Mouse (Mus musculus) left cerebral cortex, postnatal 36 days (tissue): ENCODE data around the gene Nupr1. TPM values are rescaled to one million over a fixed set of nuclear protein-coding genes. Genes with fewer than 3 reads are reported as not detected.

ENCODE experiments used
- DNase-seq, 2 experiments: peaks; one replicate each; pipeline ENCODE4 v3.0.0; 2021 to 2022; ENCODE audit warnings: low spot score in 2 of 2, mixed read lengths in 1 of 2
- intact Hi-C: fragments of 180-260 bp; cut with DNase I; formaldehyde crosslinking; loops from one replicate; pipeline ENCODE4 v1.15.1; 2025
- total RNA-seq, 2 experiments: library from RNA; stranded (reverse); gene quantifications; 2 replicates each; pipeline ENCODE4 v1.2.3; 2021

The Nupr1 gene
- total RNA-seq = 10 to 100 TPM; 16.6 to 17.2 TPM

GRCm38 (mm10) chr7:126630824-126631518 is at the start of gene Nupr1:
Gene Nupr1, minus strand, starts transcription at chr7:126630861.
- intact Hi-C loops = no loop called here
- DNase-seq = no peak

- DNase-seq = no peak
- intact Hi-C loops = no loop called here
Observed at GRCm38 (mm10) chr7:126679683-126680082, 49.0 kb upstream of the Nupr1 start.

GRCm38 (mm10) chr7:126678545-126679341 is 48.1 kb upstream of the Nupr1 start:
- intact Hi-C loops = no loop called here
- DNase-seq = no peak

- DNase-seq = no peak
- intact Hi-C loops = no loop called here
Observed at GRCm38 (mm10) chr7:126676631-126677220, 46.1 kb upstream of the Nupr1 start.

GRCm38 (mm10) chr7:126676207-126676606 is 45.5 kb upstream of the Nupr1 start, which contains the start of gene Sult1a1:
Gene Sult1a1, minus strand, starts transcription at chr7:126676432.
- intact Hi-C loops = no loop called here
- no peak for DNase-seq

- DNase-seq = no peak
- intact Hi-C loops = no loop called here
Observed at GRCm38 (mm10) chr7:126675104-126675503, 44.4 kb upstream of the Nupr1 start.

GRCm38 (mm10) chr7:126672111-126672510 is 41.5 kb upstream of the Nupr1 start:
- DNase-seq = no peak
- intact Hi-C loops = no loop called here

- intact Hi-C loops = no loop called here
- no peak for DNase-seq
Observed at GRCm38 (mm10) chr7:126670152-126670551, 39.5 kb upstream of the Nupr1 start.

GRCm38 (mm10) chr7:126668452-126668851 is 37.8 kb upstream of the Nupr1 start:
- intact Hi-C loops = no loop called here
- DNase-seq = no peak

GRCm38 (mm10) chr7:126667495-126668090 is 36.9 kb upstream of the Nupr1 start:
- DNase-seq = no peak
- intact Hi-C loops = no loop called here

- DNase-seq = no peak
- intact Hi-C loops = no loop called here
Observed at GRCm38 (mm10) chr7:126665269-126665668, 34.6 kb upstream of the Nupr1 start.

GRCm38 (mm10) chr7:126663646-126664045 is 33.0 kb upstream of the Nupr1 start:
- no peak for DNase-seq
- intact Hi-C loops = no loop called here

GRCm38 (mm10) chr7:126659771-126660170 is 29.1 kb upstream of the Nupr1 start:
- no peak for DNase-seq
- intact Hi-C loops = no loop called here

GRCm38 (mm10) chr7:126657522-126657921 is 26.9 kb upstream of the Nupr1 start:
- no peak for DNase-seq
- intact Hi-C loops = no loop called here

GRCm38 (mm10) chr7:126655695-126656094 is 25.0 kb upstream of the Nupr1 start:
- intact Hi-C loops = no loop called here
- DNase-seq = no peak

- no peak for DNase-seq
- intact Hi-C loops = no loop called here
Observed at GRCm38 (mm10) chr7:126653991-126654390, 23.3 kb upstream of the Nupr1 start.

- no peak for DNase-seq
- intact Hi-C loops = no loop called here
Observed at GRCm38 (mm10) chr7:126650852-126651251, 20.2 kb upstream of the Nupr1 start.

GRCm38 (mm10) chr7:126649231-126650051 is 18.8 kb upstream of the Nupr1 start, which contains the start of gene Sgf29:
Gene Sgf29, plus strand, starts transcription at chr7:126649309.
- DNase-seq = peak; percentile 95 to 96
- intact Hi-C loops = loop anchor here (2.0 kb wide), 1 partner anchor 45 kb away; the partner anchor contains the start of genes Bola2 and Slx1b

GRCm38 (mm10) chr7:126648486-126648885 is 17.8 kb upstream of the Nupr1 start:
- intact Hi-C loops = loop anchor here (2.0 kb wide), 1 partner anchor 46 kb away; the partner anchor contains the start of genes Bola2 and Slx1b
- no peak for DNase-seq
